Mouse (Mus musculus): ENCODE results near the gene Med22. TPM values are rescaled to one million over a fixed set of nuclear protein-coding genes. Genes with fewer than 3 reads are reported as not detected.

Med22 gene
- polyA plus RNA-seq, 1 experiment from 2014 or later = 37.8 TPM

Other genes starting within 250 kb of the Med22 start
- not detected in 2 replicates for gene Lcn4, start 239.4 kb downstream of the Med22 start, polyA plus RNA-seq (2015; fragmentation: Nextera tagmentation; extraction: Ambion mirVana)
- not detected in 2 replicates for gene Abo, start 45.7 kb downstream of the Med22 start, polyA plus RNA-seq (2015; fragmentation: Nextera tagmentation; extraction: Ambion mirVana)
- 12.8 and 13.2 TPM in 2 replicates for gene Surf6, start 7.8 kb downstream of the Med22 start, polyA plus RNA-seq (2015; fragmentation: Nextera tagmentation; extraction: Ambion mirVana)
- 364 and 394 TPM in 2 replicates for gene Rpl7a, start 87 bp upstream of the Med22 start, polyA plus RNA-seq (2015; fragmentation: Nextera tagmentation; extraction: Ambion mirVana)
- 31.5 and 35.6 TPM in 2 replicates for gene Surf2, start 5.7 kb upstream of the Med22 start, polyA plus RNA-seq (2015; fragmentation: Nextera tagmentation; extraction: Ambion mirVana)
- 43.4 and 44.3 TPM in 2 replicates for gene Surf1, start 5.9 kb upstream of the Med22 start, polyA plus RNA-seq (2015; fragmentation: Nextera tagmentation; extraction: Ambion mirVana)
- gene Surf4, start 23.3 kb upstream of the Med22 start, polyA plus RNA-seq (2015; fragmentation: Nextera tagmentation; extraction: Ambion mirVana) = 187 and 191 TPM in 2 replicates
- gene Stkld1, start 23.4 kb upstream of the Med22 start, polyA plus RNA-seq (2015; fragmentation: Nextera tagmentation; extraction: Ambion mirVana) = 0.07 and 0.13 TPM in 2 replicates
- 26.3 and 27.6 TPM in 2 replicates for gene Rexo4, start 53.7 kb upstream of the Med22 start, polyA plus RNA-seq (2015; fragmentation: Nextera tagmentation; extraction: Ambion mirVana)
- 0.04 TPM in 2 replicates for gene Adamts13, start 62.7 kb upstream of the Med22 start, polyA plus RNA-seq (2015; fragmentation: Nextera tagmentation; extraction: Ambion mirVana)
- 35.9 and 43.2 TPM in 2 replicates for gene Cacfd1, start 99.2 kb upstream of the Med22 start, polyA plus RNA-seq (2015; fragmentation: Nextera tagmentation; extraction: Ambion mirVana)
- gene Slc2a6, start 117.3 kb upstream of the Med22 start, polyA plus RNA-seq (2015; fragmentation: Nextera tagmentation; extraction: Ambion mirVana) = 0.18 TPM in 1 of 2 replicates, not detected in the other
- 0.41 and 1.2 TPM in 2 replicates for gene Mymk, start 161.5 kb upstream of the Med22 start, polyA plus RNA-seq (2015; fragmentation: Nextera tagmentation; extraction: Ambion mirVana)
- 11.2 and 11.6 TPM in 2 replicates for gene Adamtsl2, start 168.7 kb upstream of the Med22 start, polyA plus RNA-seq (2015; fragmentation: Nextera tagmentation; extraction: Ambion mirVana)
- gene Fam163b, start 231.8 kb upstream of the Med22 start, polyA plus RNA-seq (2015; fragmentation: Nextera tagmentation; extraction: Ambion mirVana) = 0.24 and 0.53 TPM in 2 replicates